Mouse (Mus musculus): Measurements from ENCODE around the gene Spink4. TPM values are rescaled to one million over a fixed set of nuclear protein-coding genes. Genes with fewer than 3 reads are reported as not detected.

Gene Spink4
- polyA plus RNA-seq, 1 experiment from 2014 or later = not detected

GRCm38 (mm10) chr4:40969781-40970591 lies 50.1 kb downstream of the Spink4 start:
- peak overlapping the region; percentile 89 for H3K9ac ChIP-seq (ENCODE audit: low read depth, low read length)

GRCm38 (mm10) chr4:40970592-40970841 lies 50.7 kb downstream of the Spink4 start:
- no peaks in the 10 kb centered on the region for H3K9me3 ChIP-seq (ENCODE audit: control insufficient read depth, low read length)

More at GRCm38 (mm10) chr4:40969781-40970591, 50.1 kb downstream of the Spink4 start:
- 11% methylated on average over 11 of the region's 13 CpGs for WGBS
- peaks cover 11% of the 10 kb centered on the region; the same call in 1 of the 2 replicates for H3K4me1 ChIP-seq (ENCODE audit: control insufficient read depth, insufficient read depth, low read length)
- peak overlapping the region; percentile 70 for H3K4me2 ChIP-seq (replicated peaks; ENCODE audit: low read depth, low read length)
- peaks cover 17% of the 10 kb centered on the region for H3K36me3 ChIP-seq (ENCODE audit: control insufficient read depth, insufficient read depth, low read length)
- H3K27ac ChIP-seq (ENCODE audit: low read depth, low read length) = peak overlapping the region; percentile 92
- H3K4me3 ChIP-seq (ENCODE audit: low read length) = peak overlapping the region; percentile 99
- ATAC-seq (ENCODE audit: low FRiP score, low TSS enrichment) = peak; percentile 29
- H3K9me3 ChIP-seq (ENCODE audit: control insufficient read depth, low read length) = no peaks in the 10 kb centered on the region
- H3K27me3 ChIP-seq (ENCODE audit: control insufficient read depth, insufficient read depth, low read length) = no peaks in the 10 kb centered on the region

GRCm38 (mm10) chr4:40970842-40971701 lies 51.2 kb downstream of the Spink4 start, which contains the start of gene Nfx1:
TSS of gene Nfx1 (plus strand) at chr4:40970906.
- Histone ChIP-seq H3K27ac (ENCODE audit: low read depth, low read length) (peak within 1 kb of the TSS; percentile 92), H3K4me2 (replicated peaks; ENCODE audit: low read depth, low read length) (peak within 1 kb of the TSS; percentile 70), H3K27me3 (ENCODE audit: control insufficient read depth, insufficient read depth, low read length) (no peaks in the 10 kb centered on the region), H3K9ac (ENCODE audit: low read depth, low read length) (peak within 1 kb of the TSS; percentile 89), H3K36me3 (ENCODE audit: control insufficient read depth, insufficient read depth, low read length) (peaks cover 16% of the 10 kb centered on the region), H3K9me3 (ENCODE audit: control insufficient read depth, low read length) (no peaks in the 10 kb centered on the region), H3K4me3 (ENCODE audit: low read length) (peak within 1 kb of the TSS; percentile 99), H3K4me1 (ENCODE audit: control insufficient read depth, insufficient read depth, low read length) (peaks cover 11% of the 10 kb centered on the region; the same call in 1 of the 2 replicates)
- under 1% methylated on average over 81 of the region's 85 CpGs for WGBS
- ATAC-seq (ENCODE audit: low FRiP score, low TSS enrichment) = peak; percentile 96

More at GRCm38 (mm10) chr4:40970592-40970841, 50.7 kb downstream of the Spink4 start:
- ATAC-seq (ENCODE audit: low FRiP score, low TSS enrichment) = no peak
- H3K4me3 ChIP-seq (ENCODE audit: low read length) = peak overlapping the region; percentile 99
- H3K27me3 ChIP-seq (ENCODE audit: control insufficient read depth, insufficient read depth, low read length) = no peaks in the 10 kb centered on the region
- H3K4me1 ChIP-seq (ENCODE audit: control insufficient read depth, insufficient read depth, low read length) = peaks cover 11% of the 10 kb centered on the region; the same call in 1 of the 2 replicates
- under 1% methylated on average over 16 of the region's 16 CpGs for WGBS
- H3K27ac ChIP-seq (ENCODE audit: low read depth, low read length) = peak overlapping the region; percentile 92
- H3K9ac ChIP-seq (ENCODE audit: low read depth, low read length) = peak overlapping the region; percentile 89
- peaks cover 17% of the 10 kb centered on the region for H3K36me3 ChIP-seq (ENCODE audit: control insufficient read depth, insufficient read depth, low read length)
- H3K4me2 ChIP-seq (replicated peaks; ENCODE audit: low read depth, low read length) = peak overlapping the region; percentile 70

- H3K4me2 ChIP-seq (replicated peaks; ENCODE audit: low read depth, low read length) = peak overlapping the region; percentile 70
- H3K27me3 ChIP-seq (ENCODE audit: control insufficient read depth, insufficient read depth, low read length) = no peaks in the 10 kb centered on the region
- peaks cover 11% of the 10 kb centered on the region; the same call in 1 of the 2 replicates for H3K4me1 ChIP-seq (ENCODE audit: control insufficient read depth, insufficient read depth, low read length)
- ATAC-seq (ENCODE audit: low FRiP score, low TSS enrichment) = no peak
- H3K9me3 ChIP-seq (ENCODE audit: control insufficient read depth, low read length) = no peaks in the 10 kb centered on the region
- H3K4me3 ChIP-seq (ENCODE audit: low read length) = peak overlapping the region; percentile 99
- peak overlapping the region; percentile 92; the same call in 1 of the 2 replicates for H3K27ac ChIP-seq (ENCODE audit: low read depth, low read length)
- peak overlapping the region; percentile 89 for H3K9ac ChIP-seq (ENCODE audit: low read depth, low read length)
- 28% methylated on average over 13 of the region's 13 CpGs for WGBS
- H3K36me3 ChIP-seq (ENCODE audit: control insufficient read depth, insufficient read depth, low read length) = peaks cover 17% of the 10 kb centered on the region
Measured at GRCm38 (mm10) chr4:40971744-40972143, 51.9 kb downstream of the Spink4 start.

- H3K36me3 ChIP-seq (ENCODE audit: control insufficient read depth, insufficient read depth, low read length) = peaks cover 34% of the 10 kb centered on the region
- peaks cover 11% of the 10 kb centered on the region; the same call in 1 of the 2 replicates for H3K4me1 ChIP-seq (ENCODE audit: control insufficient read depth, insufficient read depth, low read length)
- H3K27me3 ChIP-seq (ENCODE audit: control insufficient read depth, insufficient read depth, low read length) = no peaks in the 10 kb centered on the region
- H3K27ac ChIP-seq (ENCODE audit: low read depth, low read length) = no peak overlapping the region
- H3K4me2 ChIP-seq (replicated peaks; ENCODE audit: low read depth, low read length) = no peak overlapping the region
- 100% methylated on average over 1 of the region's 1 CpGs for WGBS
- H3K9me3 ChIP-seq (ENCODE audit: control insufficient read depth, low read length) = no peaks in the 10 kb centered on the region
- H3K9ac ChIP-seq (ENCODE audit: low read depth, low read length) = no peak overlapping the region
- no peak overlapping the region for H3K4me3 ChIP-seq (ENCODE audit: low read length)
- no peak for ATAC-seq (ENCODE audit: low FRiP score, low TSS enrichment)
Measured at GRCm38 (mm10) chr4:40974011-40974410, 54.2 kb downstream of the Spink4 start.

- no peak for ATAC-seq (ENCODE audit: low FRiP score, low TSS enrichment)
Measured at GRCm38 (mm10) chr4:40975678-40976077, 55.8 kb downstream of the Spink4 start.

GRCm38 (mm10) chr4:40976651-40977050 lies 56.8 kb downstream of the Spink4 start:
- no peak overlapping the region for H3K9ac ChIP-seq (ENCODE audit: low read depth, low read length)
- peaks cover 10% of the 10 kb centered on the region; the same call in 1 of the 2 replicates for H3K4me1 ChIP-seq (ENCODE audit: control insufficient read depth, insufficient read depth, low read length)
- H3K27me3 ChIP-seq (ENCODE audit: control insufficient read depth, insufficient read depth, low read length) = no peaks in the 10 kb centered on the region
- ATAC-seq (ENCODE audit: low FRiP score, low TSS enrichment) = no peak
- H3K27ac ChIP-seq (ENCODE audit: low read depth, low read length) = no peak overlapping the region
- peaks cover 57% of the 10 kb centered on the region for H3K36me3 ChIP-seq (ENCODE audit: control insufficient read depth, insufficient read depth, low read length)
- 92% methylated on average over 10 of the region's 10 CpGs for WGBS
- no peaks in the 10 kb centered on the region for H3K9me3 ChIP-seq (ENCODE audit: control insufficient read depth, low read length)
- no peak overlapping the region for H3K4me3 ChIP-seq (ENCODE audit: low read length)
- no peak overlapping the region for H3K4me2 ChIP-seq (replicated peaks; ENCODE audit: low read depth, low read length)

More at GRCm38 (mm10) chr4:40975678-40976077, 55.8 kb downstream of the Spink4 start:
- Histone ChIP-seq H3K4me2 (replicated peaks; ENCODE audit: low read depth, low read length) (no peak overlapping the region), H3K36me3 (ENCODE audit: control insufficient read depth, insufficient read depth, low read length) (peaks cover 49% of the 10 kb centered on the region), H3K9me3 (ENCODE audit: control insufficient read depth, low read length) (no peaks in the 10 kb centered on the region), H3K4me1 (ENCODE audit: control insufficient read depth, insufficient read depth, low read length) (peaks cover 11% of the 10 kb centered on the region; the same call in 1 of the 2 replicates), H3K9ac (ENCODE audit: low read depth, low read length) (no peak overlapping the region), H3K27me3 (ENCODE audit: control insufficient read depth, insufficient read depth, low read length) (no peaks in the 10 kb centered on the region), H3K27ac (ENCODE audit: low read depth, low read length) (no peak overlapping the region), H3K4me3 (ENCODE audit: low read length) (no peak overlapping the region)
- 90% methylated on average over 3 of the region's 3 CpGs for WGBS

GRCm38 (mm10) chr4:40979430-40979829 lies 59.6 kb downstream of the Spink4 start:
- Histone ChIP-seq H3K27ac (ENCODE audit: low read depth, low read length) (no peak overlapping the region), H3K9me3 (ENCODE audit: control insufficient read depth, low read length) (no peaks in the 10 kb centered on the region), H3K9ac (ENCODE audit: low read depth, low read length) (no peak overlapping the region), H3K36me3 (ENCODE audit: control insufficient read depth, insufficient read depth, low read length) (peaks cover 72% of the 10 kb centered on the region), H3K4me3 (ENCODE audit: low read length) (no peak overlapping the region), H3K4me2 (replicated peaks; ENCODE audit: low read depth, low read length) (no peak overlapping the region), H3K27me3 (ENCODE audit: control insufficient read depth, insufficient read depth, low read length) (no peaks in the 10 kb centered on the region), H3K4me1 (ENCODE audit: control insufficient read depth, insufficient read depth, low read length) (no peaks in the 10 kb centered on the region)
- 93% methylated on average over 1 of the region's 1 CpGs for WGBS
- no peak for ATAC-seq (ENCODE audit: low FRiP score, low TSS enrichment)
